Mouse (Mus musculus): ENCODE results near the gene Peg12. TPM values are rescaled to one million over a fixed set of nuclear protein-coding genes. Genes with fewer than 3 reads are reported as not detected.

Gene Peg12
- polyA plus RNA-seq, 1 experiment from 2014 or later = 39.8 TPM

- Histone ChIP-seq H3K36me3 (ENCODE audit: insufficient read depth) (no peaks in the 10 kb centered on the region), H3K4me1 (ENCODE audit: insufficient read depth) (no peaks in the 10 kb centered on the region), H3K27ac (ENCODE audit: low read depth) (no peak overlapping the region), H3K4me3 (ENCODE audit: low read depth, low read length) (no peak overlapping the region), H3K9me3 (ENCODE audit: low read depth, low read length) (no peaks in the 10 kb centered on the region), H3K9ac (no peak overlapping the region), H3K4me2 (no peak overlapping the region), H3K27me3 (ENCODE audit: insufficient read depth, low read length) (no peaks in the 10 kb centered on the region)
- peak; percentile 49 for TF ChIP-seq CTCF (IDR thresholded peaks at IDR 0.05; ENCODE audit: low read depth)
- peak; percentile 15 for DNase-seq
- no peak for ATAC-seq (ENCODE audit: insufficient read depth)
- 41% methylated on average over 2 of the region's 2 CpGs for WGBS
Observed at GRCm38 (mm10) chr7:62436394-62436793, 27.9 kb downstream of the Peg12 start.

GRCm38 (mm10) chr7:62433243-62433642 is 31.1 kb downstream of the Peg12 start:
- WGBS = 31% methylated on average over 3 of the region's 3 CpGs
- no peaks in the 10 kb centered on the region for H3K9me3 ChIP-seq (ENCODE audit: low read depth, low read length)
- peak; percentile 46 for TF ChIP-seq CTCF (IDR thresholded peaks at IDR 0.05; ENCODE audit: low read depth)
- H3K27me3 ChIP-seq (ENCODE audit: insufficient read depth, low read length) = no peaks in the 10 kb centered on the region
- H3K27ac ChIP-seq (ENCODE audit: low read depth) = no peak overlapping the region
- DNase-seq (peak; percentile 58), ATAC-seq (ENCODE audit: insufficient read depth) (no peak)
- H3K4me3 ChIP-seq (ENCODE audit: low read depth, low read length) = no peak overlapping the region
- H3K4me1 ChIP-seq (ENCODE audit: insufficient read depth) = no peaks in the 10 kb centered on the region
- H3K4me2 ChIP-seq = no peak overlapping the region
- H3K36me3 ChIP-seq (ENCODE audit: insufficient read depth) = no peaks in the 10 kb centered on the region
- no peak overlapping the region for H3K9ac ChIP-seq

GRCm38 (mm10) chr7:62428337-62428736 is 36.0 kb downstream of the Peg12 start:
- DNase-seq (peak; percentile 72), ATAC-seq (ENCODE audit: insufficient read depth) (no peak)
- no peak overlapping the region for H3K9ac ChIP-seq
- no peak overlapping the region for H3K4me3 ChIP-seq (ENCODE audit: low read depth, low read length)
- 16% methylated on average over 8 of the region's 8 CpGs for WGBS
- H3K9me3 ChIP-seq (ENCODE audit: low read depth, low read length) = no peaks in the 10 kb centered on the region
- H3K4me1 ChIP-seq (ENCODE audit: insufficient read depth) = no peaks in the 10 kb centered on the region
- H3K27ac ChIP-seq (ENCODE audit: low read depth) = no peak overlapping the region
- H3K4me2 ChIP-seq = no peak overlapping the region
- peak; percentile 69 for TF ChIP-seq CTCF (IDR thresholded peaks at IDR 0.05; ENCODE audit: low read depth)
- no peaks in the 10 kb centered on the region for H3K36me3 ChIP-seq (ENCODE audit: insufficient read depth)
- 0 out of 2 replicates have a peak, but pooled peaks cover under 1% of the 10 kb centered on the region for H3K27me3 ChIP-seq (ENCODE audit: insufficient read depth, low read length)

- Histone ChIP-seq H3K9ac (no peak overlapping the region), H3K4me3 (ENCODE audit: low read depth, low read length) (no peak overlapping the region), H3K4me1 (ENCODE audit: insufficient read depth) (no peaks in the 10 kb centered on the region), H3K9me3 (ENCODE audit: low read depth, low read length) (no peaks in the 10 kb centered on the region), H3K4me2 (no peak overlapping the region), H3K36me3 (ENCODE audit: insufficient read depth) (no peaks in the 10 kb centered on the region), H3K27ac (ENCODE audit: low read depth) (no peak overlapping the region), H3K27me3 (ENCODE audit: insufficient read depth, low read length) (peaks cover 5% of the 10 kb centered on the region; the same call in 1 of the 2 replicates)
- ATAC-seq (ENCODE audit: insufficient read depth) = no peak
- DNase-seq = no peak
- TF ChIP-seq CTCF (IDR thresholded peaks at IDR 0.05; ENCODE audit: low read depth) = no peak
- WGBS = 46% methylated on average over 4 of the region's 4 CpGs
Observed at GRCm38 (mm10) chr7:62423210-62423609, 41.1 kb downstream of the Peg12 start.

GRCm38 (mm10) chr7:62420566-62420965 is 43.7 kb downstream of the Peg12 start:
- Histone ChIP-seq H3K27ac (ENCODE audit: low read depth) (no peak overlapping the region), H3K27me3 (ENCODE audit: insufficient read depth, low read length) (peaks cover 5% of the 10 kb centered on the region; the same call in 1 of the 2 replicates), H3K36me3 (ENCODE audit: insufficient read depth) (no peaks in the 10 kb centered on the region), H3K4me1 (ENCODE audit: insufficient read depth) (no peaks in the 10 kb centered on the region), H3K4me3 (ENCODE audit: low read depth, low read length) (no peak overlapping the region), H3K4me2 (peak overlapping the region; percentile 48), H3K9me3 (ENCODE audit: low read depth, low read length) (no peaks in the 10 kb centered on the region), H3K9ac (no peak overlapping the region)
- 71% methylated on average over 6 of the region's 6 CpGs for WGBS
- ATAC-seq (ENCODE audit: insufficient read depth) (no peak), DNase-seq (no peak)
- TF ChIP-seq CTCF (IDR thresholded peaks at IDR 0.05; ENCODE audit: low read depth) = no peak

GRCm38 (mm10) chr7:62419493-62420360 is 44.6 kb downstream of the Peg12 start, which contains the start of gene Mkrn3:
Gene Mkrn3 (minus strand): TSS chr7:62420139.
- no peaks in the 10 kb centered on the region for H3K4me1 ChIP-seq (ENCODE audit: insufficient read depth)
- H3K27ac ChIP-seq (ENCODE audit: low read depth) = no peak within 1 kb of the TSS
- no peaks in the 10 kb centered on the region for H3K36me3 ChIP-seq (ENCODE audit: insufficient read depth)
- H3K9ac ChIP-seq = peak within 1 kb of the TSS; percentile 71
- peak; percentile 87 for ATAC-seq (ENCODE audit: insufficient read depth)
- H3K27me3 ChIP-seq (ENCODE audit: insufficient read depth, low read length) = peaks cover 5% of the 10 kb centered on the region; the same call in 1 of the 2 replicates
- H3K9me3 ChIP-seq (ENCODE audit: low read depth, low read length) = no peaks in the 10 kb centered on the region
- H3K4me2 ChIP-seq = peak within 1 kb of the TSS; percentile 70
- 21% methylated on average over 49 of the region's 49 CpGs for WGBS
- TF ChIP-seq CTCF (IDR thresholded peaks at IDR 0.05; ENCODE audit: low read depth) = no peak
- peak within 1 kb of the TSS; percentile 61 for H3K4me3 ChIP-seq (ENCODE audit: low read depth, low read length)
- peak; percentile 95 for DNase-seq

- 60% methylated on average over 17 of the region's 17 CpGs for WGBS
- ATAC-seq (ENCODE audit: insufficient read depth) (peak; percentile 72), DNase-seq (no peak)
- TF ChIP-seq CTCF (IDR thresholded peaks at IDR 0.05; ENCODE audit: low read depth) = no peak
- Histone ChIP-seq H3K4me3 (ENCODE audit: low read depth, low read length) (peak overlapping the region; percentile 61), H3K27ac (ENCODE audit: low read depth) (no peak overlapping the region), H3K9ac (peak overlapping the region; percentile 71), H3K4me2 (peak overlapping the region; percentile 70), H3K9me3 (ENCODE audit: low read depth, low read length) (no peaks in the 10 kb centered on the region), H3K27me3 (ENCODE audit: insufficient read depth, low read length) (peaks cover 5% of the 10 kb centered on the region; the same call in 1 of the 2 replicates), H3K4me1 (ENCODE audit: insufficient read depth) (no peaks in the 10 kb centered on the region), H3K36me3 (ENCODE audit: insufficient read depth) (no peaks in the 10 kb centered on the region)
Observed at GRCm38 (mm10) chr7:62419105-62419492, 45.2 kb downstream of the Peg12 start.
